Mouse (Mus musculus) kidney, postnatal 0 days (tissue): ENCODE measurements around the gene Gm37240. TPM values are rescaled to one million over a fixed set of nuclear protein-coding genes. Genes with fewer than 3 reads are reported as not detected.

Experiments
- ATAC-seq: fragments of 200-750 bp; cut with Nextera tagmentation; replicated peaks from 2 replicates; pipeline ENCODE4 v1.8.0; 2017; ENCODE audit warnings: low read depth, moderate number of reproducible peaks, moderate TSS enrichment, moderate library complexity; ENCODE audit not compliant: low FRiP score
- DNase-seq: peaks from one replicate; pipeline ENCODE4 v3.0.0-alpha.2; 2016; ENCODE audit warnings: low spot score
- H3K27ac ChIP-seq: fragments of 300-500 bp; sonication (generic); 2 replicates; pipeline ENCODE4 v1.5.1; 2014; ENCODE audit warnings: mild to moderate bottlenecking
- H3K27me3 ChIP-seq: fragments of 300-500 bp; sonication (generic); 2 replicates; pipeline ENCODE4 v1.6.1; 2014; ENCODE audit warnings: low read length, mixed read lengths; ENCODE audit not compliant: insufficient read depth
- H3K36me3 ChIP-seq: fragments of 300-500 bp; sonication (generic); 2 replicates; pipeline ENCODE4 v1.6.1; 2014; ENCODE audit warnings: low read length, mixed read lengths; ENCODE audit not compliant: insufficient read depth
- H3K4me1 ChIP-seq: fragments of 300-500 bp; sonication (generic); replicated peaks from 2 replicates; pipeline ENCODE4 v1.6.1; 2014; ENCODE audit warnings: antibody characterized with exemption, low read length, mixed read lengths; ENCODE audit not compliant: insufficient read depth
- H3K4me2 ChIP-seq: fragments of 300-500 bp; sonication (generic); 2 replicates; pipeline ENCODE4 v1.6.1; 2014; ENCODE audit warnings: mild to moderate bottlenecking, low read length, moderate library complexity, mixed read lengths
- H3K4me3 ChIP-seq: fragments of 300-500 bp; sonication (generic); replicated peaks from 2 replicates; pipeline ENCODE4 v1.5.1; 2014; ENCODE audit warnings: low read depth, low read length
- H3K9ac ChIP-seq: fragments of 300-500 bp; sonication (generic); 2 replicates; pipeline ENCODE4 v1.6.1; 2014; ENCODE audit warnings: low read depth, low read length
- H3K9me3 ChIP-seq: fragments of 300-500 bp; sonication (generic); replicated peaks from 2 replicates; pipeline ENCODE4 v1.6.1; 2016; ENCODE audit warnings: low read length, inconsistent platforms, mixed read lengths
- CTCF ChIP-seq: IDR thresholded peaks from 2 replicates; pipeline ENCODE4 v1.5.1; 2016; ENCODE audit warnings: antibody characterized with exemption, low read depth, mild to moderate bottlenecking, moderate library complexity
- WGBS: fragments of 180-500 bp; shearing (Covaris S2); extraction: QIAGEN DNeasy Blood & Tissue Kit; methylation state at CpG from one replicate; pipeline ENCODE4 v1.1.7; 2014; 5-methylcytosine and 5-hydroxymethylcytosine counted together
- polyA plus RNA-seq: library from polyadenylated mRNA; unstranded; fragments of >200 nt; fragmentation: Nextera tagmentation; extraction: Ambion mirVana; gene quantifications from 2 replicates; pipeline ENCODE4 v1.2.1, GENCODE M21; 2015

Gm37240 gene
- polyA plus RNA-seq, 1 experiment from 2014 or later = 10.8 TPM

DNA sequence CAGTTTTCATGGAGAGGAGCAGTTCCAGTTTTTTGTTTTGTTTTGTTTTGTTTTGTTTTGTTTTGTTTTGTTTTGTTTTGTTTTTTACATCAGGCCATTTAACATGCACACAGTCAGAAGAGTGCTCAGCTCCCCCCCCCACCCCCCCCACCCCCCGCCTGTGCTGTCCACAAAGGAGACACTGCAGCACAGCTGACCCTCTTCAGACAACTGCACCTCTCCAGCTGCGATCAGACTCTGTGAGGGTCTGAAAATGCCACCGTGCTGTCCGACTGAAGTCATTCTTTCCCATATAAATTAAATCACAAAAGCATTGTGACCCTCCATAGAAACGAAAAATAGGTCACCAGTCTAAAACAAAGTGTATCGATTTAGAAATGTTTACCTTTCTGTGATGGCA is 28.0 kb downstream of the Gm37240 start:
- Histone ChIP-seq H3K36me3 (no peaks in the 10 kb centered on the region), H3K4me3 (no peak overlapping the region), H3K4me1 (0 out of 2 replicates have a peak, but pooled peaks cover 8% of the 10 kb centered on the region), H3K27ac (no peak overlapping the region), H3K27me3 (no peaks in the 10 kb centered on the region), H3K9ac (no peak overlapping the region), H3K9me3 (no peaks in the 10 kb centered on the region), H3K4me2 (no peak overlapping the region)
- ATAC-seq (no peak), DNase-seq (no peak)
- 54% methylated on average over 6 of the region's 6 CpGs for WGBS
- TF ChIP-seq CTCF = no peak

GRCm38 (mm10) chr3:85858140-85859135 is 28.9 kb downstream of the Gm37240 start:
- Histone ChIP-seq H3K4me3 (no peak overlapping the region), H3K4me1 (0 out of 2 replicates have a peak, but pooled peaks cover 8% of the 10 kb centered on the region), H3K9ac (no peak overlapping the region), H3K27me3 (no peaks in the 10 kb centered on the region), H3K36me3 (no peaks in the 10 kb centered on the region), H3K9me3 (no peaks in the 10 kb centered on the region), H3K27ac (no peak overlapping the region), H3K4me2 (no peak overlapping the region)
- no peak for TF ChIP-seq CTCF
- ATAC-seq = no peak
- no peak for DNase-seq
- WGBS = 58% methylated on average over 11 of the region's 11 CpGs

GRCm38 (mm10) chr3:85857083-85857482 is 30.2 kb downstream of the Gm37240 start:
- WGBS = 40% methylated on average over 4 of the region's 4 CpGs
- Histone ChIP-seq H3K27ac (no peak overlapping the region), H3K36me3 (no peaks in the 10 kb centered on the region), H3K9ac (no peak overlapping the region), H3K27me3 (no peaks in the 10 kb centered on the region), H3K4me2 (no peak overlapping the region), H3K4me3 (no peak overlapping the region), H3K4me1 (0 out of 2 replicates have a peak, but pooled peaks cover 8% of the 10 kb centered on the region), H3K9me3 (no peaks in the 10 kb centered on the region)
- TF ChIP-seq CTCF = no peak
- DNase-seq = no peak
- no peak for ATAC-seq

GRCm38 (mm10) chr3:85855947-85856346 is 31.4 kb downstream of the Gm37240 start:
- H3K4me1 ChIP-seq = 0 out of 2 replicates have a peak, but pooled peaks cover 8% of the 10 kb centered on the region
- DNase-seq (no peak), ATAC-seq (no peak)
- no peaks in the 10 kb centered on the region for H3K27me3 ChIP-seq
- TF ChIP-seq CTCF = no peak
- H3K4me2 ChIP-seq = no peak overlapping the region
- H3K27ac ChIP-seq = no peak overlapping the region
- WGBS = 83% methylated on average over 5 of the region's 5 CpGs
- no peaks in the 10 kb centered on the region for H3K36me3 ChIP-seq
- no peaks in the 10 kb centered on the region for H3K9me3 ChIP-seq
- H3K9ac ChIP-seq = no peak overlapping the region
- H3K4me3 ChIP-seq = no peak overlapping the region

DNA sequence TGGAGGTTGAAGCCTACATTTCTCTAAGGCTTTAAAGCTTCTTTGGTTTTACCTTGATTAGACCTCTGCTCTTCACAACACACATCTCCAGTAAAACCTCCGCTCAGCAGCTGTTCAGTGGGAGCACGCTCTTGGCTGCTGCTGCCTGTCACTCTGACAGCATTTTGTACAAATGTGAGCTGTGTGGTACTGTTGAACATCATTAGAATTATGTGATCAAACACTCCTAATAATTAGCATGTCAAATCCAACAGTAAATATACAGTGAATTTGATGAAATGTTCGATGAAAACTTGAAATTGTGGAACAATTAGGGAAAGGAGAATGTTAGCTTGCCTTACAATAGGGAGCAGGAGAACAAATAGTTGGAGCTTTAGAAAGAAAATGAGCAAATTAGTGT is 32.3 kb downstream of the Gm37240 start:
- ATAC-seq = no peak
- Histone ChIP-seq H3K36me3 (no peaks in the 10 kb centered on the region), H3K27ac (no peak overlapping the region), H3K9me3 (no peaks in the 10 kb centered on the region), H3K4me2 (no peak overlapping the region), H3K27me3 (no peaks in the 10 kb centered on the region), H3K9ac (no peak overlapping the region), H3K4me3 (no peak overlapping the region), H3K4me1 (0 out of 2 replicates have a peak, but pooled peaks cover 8% of the 10 kb centered on the region)
- 90% methylated on average over 3 of the region's 3 CpGs for WGBS
- TF ChIP-seq CTCF = no peak
- no peak for DNase-seq

DNA sequence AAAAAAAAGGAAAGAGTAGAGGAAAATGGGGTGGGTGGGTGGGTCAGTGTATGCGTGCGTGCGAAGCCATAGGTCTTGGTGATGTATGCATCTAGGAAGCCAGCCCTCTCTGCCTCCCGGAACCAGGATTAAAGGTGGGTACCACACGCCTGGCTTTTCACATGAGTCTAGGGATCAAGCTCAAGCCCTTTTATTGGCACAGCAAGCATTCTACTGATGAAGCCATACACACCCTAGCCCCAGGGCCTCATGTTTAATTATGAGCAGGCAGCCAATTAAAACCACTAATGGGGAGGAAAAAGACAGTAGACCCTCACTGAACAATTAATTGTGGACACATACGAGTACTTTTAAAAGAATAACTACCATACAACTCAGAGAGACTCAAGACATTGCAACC is 33.2 kb downstream of the Gm37240 start:
- DNase-seq (no peak), ATAC-seq (no peak)
- H3K4me1 ChIP-seq = 0 out of 2 replicates have a peak, but pooled peaks cover 8% of the 10 kb centered on the region
- no peak overlapping the region for H3K9ac ChIP-seq
- no peak overlapping the region for H3K4me2 ChIP-seq
- H3K27ac ChIP-seq = no peak overlapping the region
- H3K36me3 ChIP-seq = no peaks in the 10 kb centered on the region
- no peak overlapping the region for H3K4me3 ChIP-seq
- no peaks in the 10 kb centered on the region for H3K9me3 ChIP-seq
- H3K27me3 ChIP-seq = no peaks in the 10 kb centered on the region
- WGBS = 92% methylated on average over 6 of the region's 6 CpGs
- no peak for TF ChIP-seq CTCF
